Mouse (Mus musculus): ENCODE measurements around the gene Olfr1032. TPM values are rescaled to one million over a fixed set of nuclear protein-coding genes. Genes with fewer than 3 reads are reported as not detected.

Gene Olfr1032
- polyA plus RNA-seq (2012; rRNA removed) = not detected in 2 replicates

GRCm38 (mm10) chr2:86005240-86005639, at the start of gene Olfr1032:
Gene Olfr1032, plus strand, starts transcription at chr2:86005540.

GRCm38 (mm10) chr2:85973595-85973994, 31.7 kb upstream of the Olfr1032 start, which contains the start of gene Olfr1029:
Gene Olfr1029, plus strand, starts transcription at chr2:85973895.

DNA sequence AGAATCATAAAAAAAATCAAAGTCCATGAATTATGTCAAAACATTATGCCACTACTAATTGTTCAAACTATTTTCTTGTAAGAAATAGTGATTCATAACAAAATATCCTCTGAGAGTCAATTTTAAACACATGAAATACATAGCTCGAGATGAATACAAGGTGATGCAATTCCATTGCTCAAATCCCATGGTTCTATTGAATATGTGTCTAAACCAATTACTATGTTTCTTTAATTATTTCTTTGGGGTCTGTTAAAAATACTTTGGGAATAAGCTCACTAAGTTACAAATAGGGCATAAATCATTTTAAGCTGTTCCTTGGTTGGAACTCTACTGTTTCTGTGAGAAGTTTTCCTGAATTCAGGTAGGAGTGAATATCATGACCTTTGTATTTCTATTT, 26.4 kb upstream of the Olfr1032 start, which contains the start of gene Olfr1030:
Gene Olfr1030, plus strand, starts transcription at position 301 of the 400 bp plus-strand sequence.

DNA sequence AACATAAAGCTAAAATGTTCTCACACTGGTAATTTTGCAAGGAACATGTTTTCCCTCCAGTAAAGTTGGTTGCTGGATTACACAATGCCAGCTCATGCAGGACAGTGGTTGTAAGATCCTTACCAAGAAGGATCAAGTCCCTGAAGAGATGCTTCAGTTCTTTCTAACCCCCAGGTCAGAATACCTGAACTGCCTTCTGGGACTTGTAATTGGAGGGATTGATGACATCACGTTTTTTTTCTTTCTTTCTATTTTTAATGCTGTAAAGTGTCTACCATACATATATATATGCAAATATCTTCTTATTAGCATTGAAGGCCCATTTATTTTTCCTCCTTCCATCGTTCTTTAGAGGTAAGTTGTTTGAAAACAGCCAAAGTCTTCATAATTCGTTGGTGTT, 15.3 kb upstream of the Olfr1032 start, which contains the start of gene Olfr1031:
Gene Olfr1031, plus strand, starts transcription at position 301 of the 400 bp plus-strand sequence.

GRCm38 (mm10) chr2:86020406-86020805, 15.1 kb downstream of the Olfr1032 start, which contains the start of gene Olfr1033:
Gene Olfr1033, plus strand, starts transcription at chr2:86020633.

DNA sequence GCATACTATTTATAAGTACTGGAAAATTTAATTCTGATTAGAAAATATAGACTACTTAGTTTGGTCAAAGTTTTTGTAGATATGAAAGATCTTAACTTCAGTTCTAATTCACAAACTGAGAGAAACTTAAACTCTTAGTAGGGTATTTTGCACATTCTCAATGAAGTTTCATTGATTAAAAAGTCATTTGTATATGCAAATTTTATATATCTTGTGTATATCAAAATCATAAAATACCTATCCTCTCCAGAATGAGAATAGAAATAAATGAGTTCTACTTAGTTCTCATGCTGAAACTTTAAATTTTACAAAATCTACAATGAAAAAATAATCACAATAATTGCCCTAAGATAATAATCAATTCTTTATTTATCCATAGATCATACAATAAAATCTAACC, 40.2 kb downstream of the Olfr1032 start, which contains the start of gene Olfr1034:
Gene Olfr1034, plus strand, starts transcription at position 301 of the 400 bp plus-strand sequence.

Other genes starting within 250 kb of the Olfr1032 start
- gene Olfr1012, start 242.8 kb upstream of the Olfr1032 start, polyA plus RNA-seq (2012; rRNA removed) = not detected in 2 replicates
- not detected in 2 replicates for gene Olfr1013, start 238.4 kb upstream of the Olfr1032 start, polyA plus RNA-seq (2012; rRNA removed)
- not detected in 2 replicates for gene Olfr1014, start 232.8 kb upstream of the Olfr1032 start, polyA plus RNA-seq (2012; rRNA removed)
- not detected in 2 replicates for gene Olfr1015, start 223.5 kb upstream of the Olfr1032 start, polyA plus RNA-seq (2012; rRNA removed)
- gene Olfr1016, start 203.0 kb upstream of the Olfr1032 start, polyA plus RNA-seq (2012; rRNA removed) = not detected in 2 replicates
- gene Olfr1018, start 187.1 kb upstream of the Olfr1032 start, polyA plus RNA-seq (2012; rRNA removed) = not detected in 2 replicates
- not detected in 2 replicates for gene Olfr1019, start 160.1 kb upstream of the Olfr1032 start, polyA plus RNA-seq (2012; rRNA removed)
- gene Olfr1020, start 158.5 kb upstream of the Olfr1032 start, polyA plus RNA-seq (2012; rRNA removed) = not detected in 2 replicates
- gene Olfr1022, start 136.9 kb upstream of the Olfr1032 start, polyA plus RNA-seq (2012; rRNA removed) = not detected in 2 replicates
- not detected in 2 replicates for gene Olfr1023, start 119.9 kb upstream of the Olfr1032 start, polyA plus RNA-seq (2012; rRNA removed)
- not detected in 2 replicates for gene Olfr1024, start 100.5 kb upstream of the Olfr1032 start, polyA plus RNA-seq (2012; rRNA removed)
- not detected in 2 replicates for gene Olfr1025-ps1, start 90.3 kb upstream of the Olfr1032 start, polyA plus RNA-seq (2012; rRNA removed)
- gene Olfr1026, start 84.0 kb upstream of the Olfr1032 start, polyA plus RNA-seq (2012; rRNA removed) = not detected in 2 replicates
- not detected in 2 replicates for gene Olfr1028, start 55.1 kb upstream of the Olfr1032 start, polyA plus RNA-seq (2012; rRNA removed)
- gene Olfr1029, start 31.6 kb upstream of the Olfr1032 start, polyA plus RNA-seq (2012; rRNA removed) = not detected in 2 replicates
- not detected in 2 replicates for gene Olfr1030, start 26.3 kb upstream of the Olfr1032 start, polyA plus RNA-seq (2012; rRNA removed)
- gene Olfr1031, start 15.2 kb upstream of the Olfr1032 start, polyA plus RNA-seq (2012; rRNA removed) = not detected in 2 replicates
- 0.02 and 0.25 TPM in 2 replicates for gene Olfr1033, start 15.1 kb downstream of the Olfr1032 start, polyA plus RNA-seq (2012; rRNA removed)
- gene Olfr1034, start 40.3 kb downstream of the Olfr1032 start, polyA plus RNA-seq (2012; rRNA removed) = 0.04 TPM in 1 of 2 replicates, not detected in the other
- not detected in 2 replicates for gene Olfr1036, start 68.5 kb downstream of the Olfr1032 start, polyA plus RNA-seq (2012; rRNA removed)
- not detected in 2 replicates for gene Olfr1037, start 81.8 kb downstream of the Olfr1032 start, polyA plus RNA-seq (2012; rRNA removed)
- gene Olfr1039, start 130.4 kb downstream of the Olfr1032 start, polyA plus RNA-seq (2012; rRNA removed) = not detected in 2 replicates
- not detected in 2 replicates for gene Olfr1040, start 141.2 kb downstream of the Olfr1032 start, polyA plus RNA-seq (2012; rRNA removed)
- gene Olfr1042, start 156.3 kb downstream of the Olfr1032 start, polyA plus RNA-seq (2012; rRNA removed) = not detected in 2 replicates
- gene Olfr1043, start 162.0 kb downstream of the Olfr1032 start, polyA plus RNA-seq (2012; rRNA removed) = not detected in 2 replicates
- not detected in 2 replicates for gene Olfr1044, start 172.3 kb downstream of the Olfr1032 start, polyA plus RNA-seq (2012; rRNA removed)
- not detected in 2 replicates for gene Olfr52, start 180.1 kb downstream of the Olfr1032 start, polyA plus RNA-seq (2012; rRNA removed)
- not detected in 2 replicates for gene Olfr1045, start 197.5 kb downstream of the Olfr1032 start, polyA plus RNA-seq (2012; rRNA removed)
- gene Olfr1046, start 213.8 kb downstream of the Olfr1032 start, polyA plus RNA-seq (2012; rRNA removed) = not detected in 2 replicates
- gene Olfr1047, start 225.9 kb downstream of the Olfr1032 start, polyA plus RNA-seq (2012; rRNA removed) = not detected in 2 replicates
- not detected in 2 replicates for gene Olfr1048, start 234.7 kb downstream of the Olfr1032 start, polyA plus RNA-seq (2012; rRNA removed)